Mouse (Mus musculus) cerebellum, postnatal 10 days (tissue): Measurements from ENCODE around the gene Cdv3.
A peak's percentile ranks its signal among the peaks of the same experiment; 100 is the strongest.
"Not testable (repeated sequence)": the region's sequence is repeated elsewhere in the genome, so short reads cannot be mapped to it uniquely, and the experiment has no call there.

Experiments
- DNase-seq, 2 experiments: peaks; one replicate each; pipeline ENCODE4 v3.0.0; 2021; ENCODE audit warnings: mixed read lengths in 2 of 2

Gene Cdv3

GRCm38 (mm10) chr9:103369951-103370350, 4.3 kb upstream of the Cdv3 start:
- DNase-seq, result no peak

- DNase-seq, result no peak
Measured at GRCm38 (mm10) chr9:103366356-103366755, 716 bp upstream of the Cdv3 start.

GRCm38 (mm10) chr9:103364601-103365289, 895 bp downstream of the Cdv3 start:
- DNase-seq, result peak; percentile 72 to 75

DNA sequence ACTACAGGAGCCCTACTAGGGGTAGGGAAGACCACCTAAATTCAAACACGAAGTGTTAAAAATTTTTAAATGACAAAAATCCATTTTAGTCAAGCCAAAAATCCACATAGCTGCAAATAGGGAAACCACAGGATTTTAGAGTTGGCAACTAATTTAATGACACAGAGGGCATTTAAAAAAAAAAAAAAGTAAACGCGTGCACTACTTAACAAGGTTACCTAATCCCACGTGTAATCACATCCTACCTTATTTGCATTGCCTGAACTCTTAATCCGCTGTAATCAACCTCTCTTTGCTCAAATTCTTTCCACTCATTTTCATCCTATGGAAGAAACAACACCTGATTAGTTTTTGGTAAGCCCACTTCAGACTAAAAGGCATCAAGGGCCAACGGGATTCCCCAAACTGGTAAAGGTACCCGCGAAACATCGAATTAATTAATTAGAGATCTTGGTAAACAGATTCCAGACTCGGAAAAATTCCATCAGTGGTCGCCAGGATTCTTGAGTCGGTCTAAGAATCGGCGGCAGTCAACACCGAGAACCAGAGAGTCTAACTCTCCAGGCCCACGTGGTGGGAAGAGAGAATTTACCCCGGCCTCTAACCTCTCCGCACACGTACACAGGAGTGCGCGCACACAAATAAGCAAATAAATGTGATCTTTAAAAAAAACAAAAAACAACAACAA, 1.8 kb downstream of the Cdv3 start:
- DNase-seq, result peak; percentile 21 to 37

DNA sequence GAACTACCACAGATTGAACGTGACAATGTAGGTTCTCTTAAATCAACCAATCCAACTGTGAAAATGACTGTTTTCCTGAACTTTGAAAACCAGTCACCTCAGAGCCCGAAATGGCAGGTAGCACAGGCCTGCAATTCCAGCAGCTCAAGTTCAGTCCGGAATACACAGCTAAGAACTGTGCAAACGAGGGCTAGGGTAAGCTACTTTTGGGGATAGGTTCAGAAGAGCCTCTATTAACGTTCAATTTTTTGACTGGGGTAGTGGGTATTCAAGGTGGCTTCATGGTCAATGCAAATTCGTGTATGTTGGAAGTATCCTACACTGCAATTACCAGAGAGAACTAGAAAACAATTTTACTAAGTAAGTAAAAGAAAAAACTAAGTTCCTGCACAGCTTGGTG, 2.6 kb downstream of the Cdv3 start:
- no peak for DNase-seq

- DNase-seq, result no peak
Measured at GRCm38 (mm10) chr9:103360642-103361041, 5.0 kb downstream of the Cdv3 start.

- DNase-seq, result no peak
Measured at GRCm38 (mm10) chr9:103358545-103358944, 7.1 kb downstream of the Cdv3 start.

- DNase-seq, result peak in 1 of 2 experiments; percentile 22
Measured at GRCm38 (mm10) chr9:103357893-103358292, 7.7 kb downstream of the Cdv3 start.

GRCm38 (mm10) chr9:103353500-103354260, 12.0 kb downstream of the Cdv3 start:
- not testable (repeated sequence) for DNase-seq

GRCm38 (mm10) chr9:103348791-103349190, 16.8 kb downstream of the Cdv3 start:
- no peak for DNase-seq

DNA sequence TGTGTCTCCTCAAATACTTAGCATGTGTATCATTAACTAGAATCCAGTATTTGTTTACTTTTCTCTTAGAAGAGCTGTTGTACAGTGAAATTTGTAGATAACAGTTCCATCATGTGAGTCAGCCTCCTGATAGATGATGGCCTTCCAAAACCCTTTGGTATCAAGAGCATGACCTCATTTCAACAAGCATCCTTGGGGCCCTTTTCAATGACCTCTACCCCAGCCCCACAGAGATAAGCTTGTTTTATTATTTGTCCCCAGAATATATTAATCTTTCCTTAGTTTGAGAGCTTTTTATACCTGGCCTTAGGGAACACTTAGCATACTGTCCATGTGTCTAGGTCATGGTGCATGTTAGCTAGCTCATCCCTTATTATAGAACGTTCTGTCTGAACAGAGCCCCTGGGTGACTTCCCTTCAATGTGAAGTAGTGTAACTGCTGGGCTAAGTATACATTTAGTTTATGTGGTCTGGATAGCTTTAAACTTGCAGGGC, 17.6 kb downstream of the Cdv3 start:
- no peak for DNase-seq

- DNase-seq, result no peak
Measured at GRCm38 (mm10) chr9:103347045-103347444, 18.6 kb downstream of the Cdv3 start.

GRCm38 (mm10) chr9:103336912-103337311, 28.7 kb downstream of the Cdv3 start:
- no peak for DNase-seq

DNA sequence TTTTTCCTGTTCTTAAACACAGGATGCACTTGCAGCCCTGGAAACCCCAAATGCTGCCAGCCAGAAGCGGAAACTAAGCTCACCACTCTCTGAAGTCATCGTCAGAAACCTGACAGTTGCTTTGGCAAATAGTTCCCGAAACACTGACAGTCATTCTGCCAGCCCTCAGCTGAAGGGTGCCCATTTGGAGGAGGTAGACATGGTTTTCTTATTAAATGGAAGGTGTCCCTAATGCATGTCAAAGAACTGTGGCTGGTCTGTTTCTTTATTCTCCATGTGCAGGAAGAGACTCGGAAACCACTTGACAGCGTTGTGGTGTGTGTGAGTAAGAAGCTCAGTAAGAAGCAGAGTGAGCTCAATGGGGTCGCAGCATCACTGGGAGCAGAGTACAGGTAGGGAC, 33.0 kb downstream of the Cdv3 start:
- no peak for DNase-seq

GRCm38 (mm10) chr9:103326449-103326848, 39.2 kb downstream of the Cdv3 start:
- no peak for DNase-seq

GRCm38 (mm10) chr9:103324678-103325077, 41.0 kb downstream of the Cdv3 start:
- DNase-seq, result no peak

DNA sequence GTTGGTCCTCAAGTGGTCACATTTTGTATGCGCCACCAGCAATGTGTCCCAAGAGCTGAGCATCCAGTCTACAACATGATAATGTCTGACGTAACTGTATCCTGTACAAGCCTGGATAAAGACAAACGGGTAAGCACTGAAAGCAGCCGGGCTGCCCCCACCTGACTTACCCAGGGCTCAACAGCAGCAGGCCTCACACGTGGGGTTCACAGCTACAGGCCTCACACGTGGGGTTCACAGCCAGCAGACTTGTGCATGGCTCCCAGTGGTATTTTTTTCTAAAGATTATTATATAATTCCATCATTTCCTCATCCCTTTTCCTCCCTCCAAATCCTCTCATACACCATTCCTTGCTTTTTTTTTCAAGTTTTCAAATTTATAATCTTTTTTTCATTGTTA, 55.8 kb downstream of the Cdv3 start:
- DNase-seq, result no peak

GRCm38 (mm10) chr9:103305332-103306041, 60.2 kb downstream of the Cdv3 start:
- DNase-seq, result peak; percentile 9 to 17

DNA sequence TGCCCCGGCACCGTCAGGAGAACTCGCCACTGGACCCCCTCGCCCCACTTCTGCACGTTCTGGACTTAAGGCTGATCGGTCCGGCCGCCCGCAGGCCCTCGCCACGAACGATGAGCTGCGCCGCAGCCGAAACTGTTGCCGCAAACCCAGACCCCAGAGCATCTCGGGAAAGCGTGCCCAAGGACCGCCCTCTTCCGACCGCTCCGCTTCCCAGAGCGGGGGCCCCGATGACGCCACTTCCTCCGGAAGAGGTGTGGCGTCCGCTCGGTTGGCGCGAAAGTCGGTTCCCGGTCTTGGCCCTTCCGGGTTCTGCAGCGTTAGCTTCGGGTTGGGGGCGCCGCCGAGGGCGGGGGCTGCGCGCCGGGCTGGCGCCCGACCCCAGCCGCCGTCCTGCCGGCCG, 60.7 kb downstream of the Cdv3 start, which contains the start of the genes 1300017J02Rik and Topbp1:
Gene 1300017J02Rik, minus strand, starts transcription at position 156 of the 400 bp plus-strand sequence.
Gene Topbp1, plus strand, starts transcription at position 289 of the 400 bp plus-strand sequence.
- DNase-seq, result peak; percentile 97 to 98
